Mouse (Mus musculus): ENCODE results near the gene Vmn1r226. TPM values are rescaled to one million over a fixed set of nuclear protein-coding genes. Genes with fewer than 3 reads are reported as not detected.

Vmn1r226 gene
- not detected for total RNA-seq (2021)
- long read RNA-seq, experiment 1 = 0 reads
- long read RNA-seq, experiment 2 = 0 reads

DNA sequence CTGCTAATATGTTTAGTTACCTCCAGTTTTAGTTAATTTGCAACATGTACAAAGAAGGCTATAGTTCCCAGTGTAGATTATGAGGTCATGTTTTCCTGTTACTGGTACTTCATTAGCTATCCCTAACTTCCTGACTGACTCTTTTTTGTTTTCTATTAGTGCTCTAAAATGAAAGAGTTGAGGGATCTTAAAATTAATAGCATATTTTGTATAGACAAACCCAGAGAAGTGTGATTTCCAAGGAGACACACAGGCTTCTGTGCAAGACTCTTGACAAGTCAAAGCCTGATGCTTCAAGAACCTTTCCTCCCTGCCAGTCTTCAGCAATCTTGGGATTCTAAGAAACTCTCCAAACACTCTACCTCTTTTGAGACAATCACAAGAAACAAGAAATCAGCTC, at the start of gene Vmn1r226:
TSS of gene Vmn1r226 (plus strand) at position 301 of the 400 bp plus-strand sequence.
- no peak for DNase-seq
- intact Hi-C loops (cut with DNase I; ENCODE audit: low total_unique reads) = no loop called here

DNA sequence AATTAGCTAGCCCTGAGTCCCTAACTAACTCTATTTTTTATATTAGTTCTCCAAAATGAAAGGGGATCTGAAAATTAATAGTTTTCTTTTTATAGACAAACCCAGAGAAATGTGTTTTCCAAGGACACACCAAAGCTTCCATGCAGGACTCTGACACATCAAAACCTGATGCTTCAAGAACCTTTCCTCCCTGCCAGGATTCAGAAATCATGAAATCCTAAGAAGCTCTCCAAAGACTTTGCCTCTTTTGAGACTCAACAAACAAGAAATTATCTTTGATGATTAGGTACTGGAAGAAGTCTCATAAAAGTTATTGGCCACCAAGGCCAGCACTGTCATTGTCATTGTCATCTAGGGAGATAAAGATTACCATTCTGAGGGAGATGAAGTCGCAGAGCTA, 46.9 kb downstream of the Vmn1r226 start, which contains the start of gene Vmn1r227:
TSS of gene Vmn1r227 (plus strand) at position 301 of the 400 bp plus-strand sequence.
- DNase-seq = no peak
- intact Hi-C loops (cut with DNase I; ENCODE audit: low total_unique reads) = no loop called here

Other genes starting within 250 kb of the Vmn1r226 start
- not detected for gene Vmn2r108, start 201.5 kb upstream of the Vmn1r226 start, total RNA-seq (2021)
- gene Vmn1r225, start 184.7 kb upstream of the Vmn1r226 start, total RNA-seq (2021) = not detected
- not detected for gene Vmn2r109, start 118.1 kb upstream of the Vmn1r226 start, total RNA-seq (2021)
- gene Vmn2r110, start 86.4 kb upstream of the Vmn1r226 start, total RNA-seq (2021) = not detected
- gene Fpr-rs3, start 58.0 kb upstream of the Vmn1r226 start, total RNA-seq (2021) = not detected
- not detected for gene Vmn1r227, start 47.0 kb downstream of the Vmn1r226 start, total RNA-seq (2021)
- not detected for gene Vmn1r228, start 103.3 kb downstream of the Vmn1r226 start, total RNA-seq (2021)
- not detected for gene Vmn1r229, start 128.7 kb downstream of the Vmn1r226 start, total RNA-seq (2021)
- not detected for gene Vmn1r230, start 157.6 kb downstream of the Vmn1r226 start, total RNA-seq (2021)
- not detected for gene Vmn1r231, start 222.2 kb downstream of the Vmn1r226 start, total RNA-seq (2021)
- not detected for gene Vmn1r232, start 236.9 kb downstream of the Vmn1r226 start, total RNA-seq (2021)

Data from gastrocnemius, postnatal 14 days (tissue).